ENCODE assay signal across 10 mouse cellular contexts in genomic region chr17:9023198-9023942, GRCm38 (mm10). TPM values are rescaled to one million over a fixed set of nuclear protein-coding genes. Genes with fewer than 3 reads are reported as not detected.
DNase-seq lines count a peak whose midpoint lies in the region; ATAC-seq and TF ChIP-seq lines count a peak whose summit lies in the region.
"Had no signal": no experiment of that assay in that cellular context is flagged by ENCODE, and none has a peak within 500 bp of the region (broad histone marks: within the 10 kb centered on the region; RNA-seq: fewer than 3 reads in every experiment).

No protein-coding gene starts in this region.

- H3K4me3 ChIP-seq in E14TG2a.4 (replicated peaks; ENCODE audit: low read length), result 0 out of 2 replicates have a peak overlapping the region, but pooled peaks have one; percentile 13
- no peak overlapping the region for H3K4me3 ChIP-seq in forebrain, embryonic 14.5 days (ENCODE audit: low read depth, low read length)
- H3K4me3 ChIP-seq: limb, embryonic 10.5 days; myocyte had no signal

- WGBS in forebrain, embryonic 14.5 days, result 17% methylated on average over 14 of the region's 14 CpGs

- peaks cover 12% of the 10 kb centered on the region for H3K9me3 ChIP-seq in E14TG2a.4 (ENCODE audit: low read length)
- H3K9me3 ChIP-seq in forebrain, embryonic 14.5 days (replicated peaks; ENCODE audit: control insufficient read depth, low read length), result no peaks in the 10 kb centered on the region
- H3K9me3 ChIP-seq: limb, embryonic 10.5 days had no signal

- peaks cover 10% of the 10 kb centered on the region for H3K4me1 ChIP-seq in E14TG2a.4 (replicated peaks; ENCODE audit: low read depth, low read length)
- H3K4me1 ChIP-seq in forebrain, embryonic 14.5 days (ENCODE audit: control insufficient read depth, insufficient read depth, low read length), result peaks cover 15% of the 10 kb centered on the region
- H3K4me1 ChIP-seq: limb, embryonic 10.5 days had no signal

- peak overlapping the region; percentile 46; the same call in 1 of the 2 replicates for H3K27ac ChIP-seq in forebrain, embryonic 14.5 days (ENCODE audit: low read depth, low read length)
- H3K27ac ChIP-seq: limb, embryonic 10.5 days had no signal

- no peak; the same call in 1 of the 2 replicates for TF ChIP-seq CTCF in E14TG2a.4 (conservative IDR thresholded peaks at IDR 0.05; ENCODE audit: low read length)

- intact Hi-C loops in left cerebral cortex, postnatal 14 days (cut with DNase I), result loop anchor here (10.0 kb wide), 1 partner anchor 1291 kb away; the partner anchor contains the start of gene Qk
- intact Hi-C loops in heart, postnatal 10 days (cut with DNase I), result no loop called here

- DNase-seq in ZHBTc4 (ENCODE audit: low read depth, low spot score), result peak; percentile 27
- peak; percentile 75 for DNase-seq in forebrain, embryonic 14.5 days (ENCODE audit: low spot score)
- peak; percentile 43 to 44 for DNase-seq in left cerebral cortex, postnatal 14 days (ENCODE audit: low spot score in 2 of 2)
- no peak for DNase-seq in thymus, postnatal 4 days
- DNase-seq in heart, postnatal 10 days, result no peak
- no peak for DNase-seq in kidney, adult 11 months

- ATAC-seq in forebrain, embryonic 14.5 days, result peak; percentile 68
- no peak for ATAC-seq in megakaryocyte progenitor cell, adult 5-6 weeks (replicated peaks; ENCODE audit: poor library complexity)

- no peaks in the 10 kb centered on the region for H3K27me3 ChIP-seq in E14TG2a.4 (ENCODE audit: insufficient read depth, low read length)
- no peaks in the 10 kb centered on the region for H3K27me3 ChIP-seq in forebrain, embryonic 14.5 days (replicated peaks; ENCODE audit: control insufficient read depth, insufficient read depth, low read length)

- H3K36me3 ChIP-seq in E14TG2a.4 (ENCODE audit: insufficient read depth, low read length), result no peaks in the 10 kb centered on the region
- H3K36me3 ChIP-seq in forebrain, embryonic 14.5 days (ENCODE audit: control insufficient read depth, insufficient read depth, low read length), result no peaks in the 10 kb centered on the region
- H3K36me3 ChIP-seq: limb, embryonic 10.5 days had no signal

- H3K4me2 ChIP-seq in forebrain, embryonic 14.5 days (ENCODE audit: low read length), result peak overlapping the region; percentile 24; the same call in 1 of the 2 replicates

- H3K9ac ChIP-seq in forebrain, embryonic 14.5 days (ENCODE audit: low read length), result 0 out of 2 replicates have a peak overlapping the region, but pooled peaks have one; percentile 35

RNA-seq across cellular contexts. Expression of gene 1700010I14Rik, which starts 35.2 kb away (rescaled TPM):
- polyA plus RNA-seq in forebrain, embryonic 14.5 days (2014; fragmentation: Nextera tagmentation; extraction: Ambion mirVana), result 1.0 and 1.4 TPM in 2 replicates
- total RNA-seq in left cerebral cortex, postnatal 14 days (2021), result 1 to 10 TPM in 1 of 2 experiments, under 1 TPM in 1; 0.75 to 1.1 TPM
- 4.0 and 5.7 TPM in 2 replicates for total RNA-seq in megakaryocyte progenitor cell, adult 5-6 weeks (2015)
- total RNA-seq in megakaryocyte progenitor cell, adult 5-6 weeks (2017), result 5.2 and 7.6 TPM in 2 replicates
- under 1 TPM; 0.15 to 0.24 TPM for total RNA-seq in heart, postnatal 10 days (2021)
- polyA plus RNA-seq: myocyte had no signal

Comparison
In these comparisons a context has a peak if more than half of its experiments do, and no peak if none do; other contexts are left out.
1. DNase-seq: peak in ZHBTc4 (single experiment), forebrain, embryonic 14.5 days (single experiment) and left cerebral cortex, postnatal 14 days (2 of 2); none in thymus, postnatal 4 days (single experiment), heart, postnatal 10 days (0 of 2) and kidney, adult 11 months (single experiment).